Mouse (Mus musculus): ENCODE measurements at regions not wholly inside any gene's neighbourhood (a gene's known extent, or its start where the extent isn't known, plus 50 kb on each side); places are given as distances from the start of the nearest gene placed in this dataset.

DNA sequence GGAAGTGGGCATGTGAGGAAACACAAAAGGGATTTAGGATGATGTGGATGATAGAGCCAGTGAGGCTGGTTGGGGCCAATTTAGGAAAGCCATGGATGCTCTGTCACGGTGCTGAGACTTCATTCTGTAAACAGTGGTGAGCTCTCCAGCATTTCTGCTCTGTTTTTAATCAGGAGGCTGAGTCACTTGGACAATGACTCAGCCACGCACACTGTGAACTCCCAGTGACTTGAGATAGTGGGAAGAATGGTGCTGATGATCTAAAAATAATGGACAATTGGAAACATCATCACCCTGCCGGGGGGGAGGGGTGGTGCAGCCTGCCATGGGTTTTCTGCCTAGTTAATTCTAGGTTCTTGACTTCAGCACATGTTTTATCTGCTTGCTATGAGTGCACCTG, 156.3 kb downstream of the 4930564D02Rik start:
- Histone ChIP-seq H3K27ac (ENCODE audit: control insufficient read depth, low read depth, low read length) (no peak overlapping the region), H3K4me3 (ENCODE audit: control insufficient read depth in 1 of 2, insufficient read depth in 1 of 2, low read depth in 2 of 2, low read length in 2 of 2) (no peak overlapping the region), H3K4me1 (ENCODE audit: control insufficient read depth in 1 of 2, insufficient read depth in 2 of 2, low read length in 2 of 2) (no peaks in the 10 kb centered on the region), H3K27me3 (ENCODE audit: control insufficient read depth in 1 of 2, insufficient read depth in 2 of 2, low read length in 2 of 2) (no peaks in the 10 kb centered on the region), H3K9me3 (replicated peaks; ENCODE audit: insufficient read depth, low read length) (no peaks in the 10 kb centered on the region), H3K79me2 (ENCODE audit: control insufficient read depth, insufficient read depth, low read length, poor library complexity) (no peaks in the 10 kb centered on the region), H3K36me3 (ENCODE audit: control insufficient read depth in 1 of 2, insufficient read depth in 2 of 2, low read length in 2 of 2) (no peaks in the 10 kb centered on the region), H3K9ac (ENCODE audit: control insufficient read depth, low read depth, low read length, poor library complexity, severe bottlenecking) (no peak overlapping the region)
- no peak for TF ChIP-seq ZNF384 (IDR thresholded peaks at IDR 0.05; ENCODE audit: low read depth, low read length)
- TF ChIP-seq POLR2AphosphoS5 (IDR thresholded peaks at IDR 0.05; ENCODE audit: borderline replicate concordance, low read depth, low read length) = no peak
- TF ChIP-seq MYB (IDR thresholded peaks at IDR 0.05; ENCODE audit: low read depth, low read length) = no peak
- no peak for TF ChIP-seq RAD21 (IDR thresholded peaks at IDR 0.05; ENCODE audit: low read depth, low read length)
- TF ChIP-seq JUND (IDR thresholded peaks at IDR 0.05; ENCODE audit: low read depth, low read length) = no peak
- no peak for TF ChIP-seq BHLHE40 (IDR thresholded peaks at IDR 0.05; ENCODE audit: borderline replicate concordance, low read depth, low read length)
- no peak for TF ChIP-seq MAFK (IDR thresholded peaks at IDR 0.05; ENCODE audit: borderline replicate concordance, low read depth, low read length)
- no peak for TF ChIP-seq RCOR1 (IDR thresholded peaks at IDR 0.05; ENCODE audit: low read depth, low read length)
- TF ChIP-seq NELFE (IDR thresholded peaks at IDR 0.05; ENCODE audit: low read depth, low read length) = no peak
- no peak for TF ChIP-seq NRF1 (IDR thresholded peaks at IDR 0.05; ENCODE audit: insufficient read depth, low read depth, low read length, poor library complexity, severe bottlenecking)
- no peak for TF ChIP-seq USF2 (IDR thresholded peaks at IDR 0.05; ENCODE audit: borderline replicate concordance in 1 of 2, insufficient read depth in 1 of 2, low read depth in 1 of 2, low read length in 2 of 2)
- no peak for TF ChIP-seq GATA1 (IDR thresholded peaks at IDR 0.05; ENCODE audit: low read depth, low read length)
- no peak for TF ChIP-seq POLR2A (IDR thresholded peaks at IDR 0.05; ENCODE audit: control insufficient read depth in 1 of 2, insufficient read depth in 1 of 2, low read depth in 1 of 2, low read length in 2 of 2, poor library complexity in 1 of 2)
- TF ChIP-seq TAL1 (IDR thresholded peaks at IDR 0.05; ENCODE audit: low read length) = no peak
- TF ChIP-seq TBP (IDR thresholded peaks at IDR 0.05; ENCODE audit: low read depth, low read length) = no peak
- TF ChIP-seq USF1 (IDR thresholded peaks at IDR 0.05; ENCODE audit: low read depth, low read length) = no peak
- no peak for DNase-seq (ENCODE audit: low read depth, low spot score)

GRCm38 (mm10) chr3:105223671-105224070, 157.0 kb downstream of the 4930564D02Rik start:
- Histone ChIP-seq H3K4me3 (ENCODE audit: control insufficient read depth in 1 of 2, insufficient read depth in 1 of 2, low read depth in 2 of 2, low read length in 2 of 2) (no peak overlapping the region), H3K27me3 (ENCODE audit: control insufficient read depth in 1 of 2, insufficient read depth in 2 of 2, low read length in 2 of 2) (no peaks in the 10 kb centered on the region), H3K36me3 (ENCODE audit: control insufficient read depth in 1 of 2, insufficient read depth in 2 of 2, low read length in 2 of 2) (no peaks in the 10 kb centered on the region), H3K79me2 (ENCODE audit: control insufficient read depth, insufficient read depth, low read length, poor library complexity) (no peaks in the 10 kb centered on the region), H3K4me1 (ENCODE audit: control insufficient read depth in 1 of 2, insufficient read depth in 2 of 2, low read length in 2 of 2) (no peaks in the 10 kb centered on the region), H3K27ac (ENCODE audit: control insufficient read depth, low read depth, low read length) (no peak overlapping the region), H3K9me3 (replicated peaks; ENCODE audit: insufficient read depth, low read length) (no peaks in the 10 kb centered on the region), H3K9ac (ENCODE audit: control insufficient read depth, low read depth, low read length, poor library complexity, severe bottlenecking) (no peak overlapping the region)
- DNase-seq (ENCODE audit: low read depth, low spot score) = no peak
- TF ChIP-seq POLR2A (IDR thresholded peaks at IDR 0.05; ENCODE audit: control insufficient read depth in 1 of 2, insufficient read depth in 1 of 2, low read depth in 1 of 2, low read length in 2 of 2, poor library complexity in 1 of 2) (no peak), JUND (IDR thresholded peaks at IDR 0.05; ENCODE audit: low read depth, low read length) (no peak), ZMIZ1 (IDR thresholded peaks at IDR 0.05; ENCODE audit: low read depth, low read length) (no peak), MAX (IDR thresholded peaks at IDR 0.05; ENCODE audit: low read length) (no peak), ZKSCAN1 (IDR thresholded peaks at IDR 0.05; ENCODE audit: low read depth, low read length) (no peak), ZNF384 (IDR thresholded peaks at IDR 0.05; ENCODE audit: low read depth, low read length) (no peak), POLR2AphosphoS5 (IDR thresholded peaks at IDR 0.05; ENCODE audit: borderline replicate concordance, low read depth, low read length) (no peak), BHLHE40 (IDR thresholded peaks at IDR 0.05; ENCODE audit: borderline replicate concordance, low read depth, low read length) (no peak), TCF12 (IDR thresholded peaks at IDR 0.05; ENCODE audit: low read depth, low read length) (no peak), HCFC1 (IDR thresholded peaks at IDR 0.05; ENCODE audit: low read depth, low read length) (no peak), CHD1 (IDR thresholded peaks at IDR 0.05; ENCODE audit: low read depth, low read length) (no peak), MAZ (IDR thresholded peaks at IDR 0.05; ENCODE audit: low read depth, low read length) (no peak), E2F4 (IDR thresholded peaks at IDR 0.05; ENCODE audit: borderline replicate concordance, low read depth, low read length) (no peak), USF1 (IDR thresholded peaks at IDR 0.05; ENCODE audit: low read depth, low read length) (no peak), NRF1 (IDR thresholded peaks at IDR 0.05; ENCODE audit: insufficient read depth, low read depth, low read length, poor library complexity, severe bottlenecking) (no peak), SMC3 (IDR thresholded peaks at IDR 0.05; ENCODE audit: low read depth, low read length) (no peak), MAFK (IDR thresholded peaks at IDR 0.05; ENCODE audit: borderline replicate concordance, low read depth, low read length) (no peak), TAL1 (IDR thresholded peaks at IDR 0.05; ENCODE audit: low read length) (no peak), MXI1 (IDR thresholded peaks at IDR 0.05; ENCODE audit: low read depth, low read length) (no peak)
